Mouse (Mus musculus) ES-Bruce4 (cell line): ENCODE measurements at regions not wholly inside any gene's neighbourhood (a gene's known extent, or its start where the extent isn't known, plus 50 kb on each side); places are given as distances from the start of the nearest gene placed in this dataset.

Experiments
- CTCF ChIP-seq: IDR thresholded peaks from one replicate; pipeline ENCODE4 v1.8.1; 2011; ENCODE audit warnings: low read depth, low read length
- POLR2A ChIP-seq: IDR thresholded peaks from one replicate; pipeline ENCODE4 v1.8.1; 2011; ENCODE audit warnings: low read length; ENCODE audit not compliant: insufficient read depth

- TF ChIP-seq CTCF, result no peak
- TF ChIP-seq POLR2A, result no peak
These were observed 54.5 kb upstream of the Atp5g3 start for GRCm38 (mm10) chr2:73965595-73965994.
